Mouse (Mus musculus): ENCODE results near the gene Prkab2.

DNA sequence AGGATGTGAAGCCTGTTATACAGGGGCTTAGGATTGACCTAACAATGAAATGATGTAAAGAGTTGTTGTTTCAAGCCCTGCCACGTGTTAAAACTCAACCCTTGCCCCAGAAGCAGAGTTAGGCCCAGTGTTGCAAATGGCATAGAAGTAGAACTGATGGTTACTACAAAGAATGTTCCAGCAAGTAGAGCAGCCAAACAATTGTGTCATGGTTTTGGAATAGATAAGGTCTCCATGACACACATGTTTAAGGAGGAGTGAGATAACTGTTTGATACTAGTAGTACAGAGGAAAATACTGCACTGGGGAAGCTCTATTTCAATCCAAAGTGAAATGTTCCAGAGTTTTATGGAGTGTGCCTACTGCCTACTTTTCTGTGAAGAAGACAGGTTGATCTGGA is 9.5 kb upstream of the Prkab2 start:
- TF ChIP-seq CTCF (IDR thresholded peaks at IDR 0.05; ENCODE audit: low read depth, low read length), result no peak
- no peak for TF ChIP-seq GATA1 (IDR thresholded peaks at IDR 0.05; ENCODE audit: borderline replicate concordance, low read length)
